Mouse (Mus musculus) liver, embryonic 11.5 days (tissue): Measurements from ENCODE around the gene Rdh5. TPM values are rescaled to one million over a fixed set of nuclear protein-coding genes. Genes with fewer than 3 reads are reported as not detected.

Experiments
- ATAC-seq: fragments of 200-750 bp; cut with Nextera tagmentation; replicated peaks from 2 replicates; pipeline ENCODE4 v1.8.0; 2017; ENCODE audit warnings: moderate number of reproducible peaks, mild to moderate bottlenecking, moderate TSS enrichment, moderate library complexity; ENCODE audit not compliant: low FRiP score
- DNase-seq: peaks from one replicate; pipeline ENCODE4 v3.0.0-alpha.2; 2017; ENCODE audit warnings: low spot score
- H3K27ac ChIP-seq: fragments of 300-500 bp; sonication (generic); 2 replicates; pipeline ENCODE4 v1.5.1; 2014; ENCODE audit warnings: mild to moderate bottlenecking, low read depth, low read length, control low read depth
- H3K27me3 ChIP-seq: fragments of 300-500 bp; sonication (generic); replicated peaks from 2 replicates; pipeline ENCODE4 v1.6.1; 2014; ENCODE audit warnings: low read length, mixed read lengths; ENCODE audit not compliant: control insufficient read depth, insufficient read depth
- H3K36me3 ChIP-seq: fragments of 300-500 bp; sonication (generic); 2 replicates; pipeline ENCODE4 v1.6.1; 2014; ENCODE audit warnings: mild to moderate bottlenecking, low read length, moderate library complexity, mixed read lengths; ENCODE audit not compliant: control insufficient read depth, insufficient read depth
- H3K4me1 ChIP-seq: fragments of 300-500 bp; sonication (generic); replicated peaks from 2 replicates; pipeline ENCODE4 v1.6.1; 2014; ENCODE audit warnings: low read length, mixed read lengths; ENCODE audit not compliant: control insufficient read depth, insufficient read depth
- H3K4me2 ChIP-seq: fragments of 300-500 bp; sonication (generic); 2 replicates; pipeline ENCODE4 v1.6.1; 2014; ENCODE audit warnings: mild to moderate bottlenecking, control low read depth, moderate library complexity
- H3K4me3 ChIP-seq: fragments of 300-500 bp; sonication (generic); 2 replicates; pipeline ENCODE4 v1.5.1; 2014; ENCODE audit warnings: low read depth, low read length, control low read depth
- H3K9ac ChIP-seq: fragments of 300-500 bp; sonication (generic); 2 replicates; pipeline ENCODE4 v1.6.1; 2014; ENCODE audit warnings: low read depth, low read length, control low read depth
- H3K9me3 ChIP-seq: fragments of 300-500 bp; sonication (generic); 2 replicates; pipeline ENCODE4 v1.6.1; 2016; ENCODE audit warnings: low read length, inconsistent platforms, mixed read lengths; ENCODE audit not compliant: control insufficient read depth
- WGBS: fragments of 180-500 bp; shearing (Covaris S2); extraction: QIAGEN DNeasy Blood & Tissue Kit; methylation state at CpG from one replicate; pipeline ENCODE4 v1.1.7; 2014; 5-methylcytosine and 5-hydroxymethylcytosine counted together
- polyA plus RNA-seq: library from polyadenylated mRNA; unstranded; fragments of >200 nt; fragmentation: Nextera tagmentation; extraction: Ambion mirVana; gene quantifications from 2 replicates; pipeline ENCODE4 v1.2.1, GENCODE M21; 2014

Gene Rdh5
- polyA plus RNA-seq, 1 experiment from 2014 or later, result 13.1 TPM

DNA sequence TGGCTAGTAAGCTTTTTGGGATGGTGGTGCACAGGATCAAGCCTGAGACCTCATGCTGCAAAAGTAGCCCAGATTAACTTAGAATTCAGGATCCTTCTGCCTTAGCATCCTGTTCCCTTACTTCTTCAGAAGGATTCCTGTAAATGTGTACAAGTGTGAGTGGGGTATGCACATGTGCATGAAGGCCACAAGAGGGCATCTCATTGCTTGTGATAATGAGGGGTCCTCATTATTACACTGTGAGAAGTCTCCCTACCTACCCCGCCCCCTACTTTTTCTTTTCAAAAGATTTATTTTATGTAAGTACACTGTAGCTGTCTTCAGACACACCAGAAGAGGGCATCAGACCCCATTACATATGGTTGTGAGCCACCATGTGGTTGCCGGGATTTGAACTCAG is 7.1 kb downstream of the Rdh5 start:
- Histone ChIP-seq H3K27ac (no peak overlapping the region), H3K36me3 (peaks cover 12% of the 10 kb centered on the region), H3K27me3 (no peaks in the 10 kb centered on the region), H3K9ac (no peak overlapping the region), H3K4me3 (no peak overlapping the region), H3K4me1 (peaks cover 5% of the 10 kb centered on the region; the same call in 1 of the 2 replicates), H3K4me2 (no peak overlapping the region), H3K9me3 (no peaks in the 10 kb centered on the region)
- 78% methylated on average over 2 of the region's 2 CpGs for WGBS
- no peak for DNase-seq
- ATAC-seq, result no peak

- Histone ChIP-seq H3K36me3 (peaks cover 10% of the 10 kb centered on the region), H3K27ac (no peak overlapping the region), H3K9me3 (no peaks in the 10 kb centered on the region), H3K27me3 (peaks cover 3% of the 10 kb centered on the region; the same call in 1 of the 2 replicates), H3K4me1 (peaks cover 5% of the 10 kb centered on the region), H3K4me3 (no peak overlapping the region), H3K4me2 (no peak overlapping the region), H3K9ac (no peak overlapping the region)
- no peak for ATAC-seq
- 95% methylated on average over 12 of the region's 12 CpGs for WGBS
- DNase-seq, result no peak
These were observed 9.0 kb downstream of the Rdh5 start for GRCm38 (mm10) chr10:128913696-128914095.

GRCm38 (mm10) chr10:128913219-128913618 is 9.5 kb downstream of the Rdh5 start:
- Histone ChIP-seq H3K4me2 (no peak overlapping the region), H3K9me3 (no peaks in the 10 kb centered on the region), H3K36me3 (peaks cover 10% of the 10 kb centered on the region), H3K27ac (no peak overlapping the region), H3K9ac (no peak overlapping the region), H3K4me3 (no peak overlapping the region), H3K4me1 (peaks cover 5% of the 10 kb centered on the region), H3K27me3 (peaks cover 3% of the 10 kb centered on the region; the same call in 1 of the 2 replicates)
- WGBS, result 19% methylated on average over 5 of the region's 5 CpGs
- ATAC-seq (peak; percentile 48; the same call in 1 of the 2 replicates), DNase-seq (peak; percentile 76)

DNA sequence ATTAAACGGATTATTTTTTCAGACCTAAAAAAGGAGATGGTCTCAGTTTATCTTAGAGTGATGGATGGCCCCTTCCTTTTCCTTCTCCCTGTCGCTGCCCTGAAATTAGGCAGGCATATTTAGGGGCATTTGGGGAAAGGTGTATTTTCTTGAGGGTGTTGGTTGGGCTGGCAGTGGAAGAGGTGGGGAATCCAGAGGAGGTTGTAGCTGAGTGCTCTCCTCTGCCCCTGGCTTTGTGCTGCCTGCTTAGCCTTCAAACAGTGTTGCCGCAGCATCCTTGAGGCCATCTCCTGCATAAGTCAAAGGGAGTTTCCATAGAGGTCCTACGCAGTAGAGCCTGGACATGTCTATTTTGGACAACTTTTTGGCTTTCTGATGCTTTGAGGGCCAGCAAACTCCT is 9.9 kb downstream of the Rdh5 start:
- Histone ChIP-seq H3K27me3 (peaks cover 3% of the 10 kb centered on the region; the same call in 1 of the 2 replicates), H3K9ac (no peak overlapping the region), H3K27ac (no peak overlapping the region), H3K9me3 (no peaks in the 10 kb centered on the region), H3K4me3 (no peak overlapping the region), H3K36me3 (peaks cover 7% of the 10 kb centered on the region), H3K4me2 (no peak overlapping the region), H3K4me1 (peaks cover 5% of the 10 kb centered on the region)
- ATAC-seq (no peak), DNase-seq (no peak)
- WGBS, result 75% methylated on average over 4 of the region's 4 CpGs

DNA sequence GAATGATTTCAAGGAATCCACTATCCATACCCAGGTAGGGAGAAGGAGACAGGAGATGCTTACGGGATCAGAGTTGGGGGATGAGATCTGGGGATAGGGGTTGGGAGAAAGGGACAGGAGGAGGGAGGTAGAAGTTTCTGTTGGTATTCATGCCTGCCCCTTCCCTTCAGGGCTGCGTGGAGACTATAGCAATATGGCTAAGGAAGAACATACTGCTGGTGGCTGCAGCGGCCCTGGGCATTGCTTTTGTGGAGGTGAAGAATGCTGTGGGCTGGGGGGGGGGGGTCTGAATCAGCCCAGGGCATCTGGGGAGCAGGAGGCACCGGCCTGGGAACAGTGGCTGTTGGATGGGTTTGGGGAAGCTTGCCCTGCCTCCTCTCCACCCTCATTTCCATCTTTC is 10.4 kb downstream of the Rdh5 start:
- peaks cover 7% of the 10 kb centered on the region for H3K36me3 ChIP-seq
- no peak overlapping the region for H3K4me3 ChIP-seq
- H3K27me3 ChIP-seq, result peaks cover 3% of the 10 kb centered on the region; the same call in 1 of the 2 replicates
- no peak overlapping the region for H3K9ac ChIP-seq
- WGBS, result 80% methylated on average over 4 of the region's 4 CpGs
- peaks cover 5% of the 10 kb centered on the region for H3K4me1 ChIP-seq
- ATAC-seq (no peak), DNase-seq (no peak)
- H3K27ac ChIP-seq, result no peak overlapping the region
- no peaks in the 10 kb centered on the region for H3K9me3 ChIP-seq
- no peak overlapping the region for H3K4me2 ChIP-seq

DNA sequence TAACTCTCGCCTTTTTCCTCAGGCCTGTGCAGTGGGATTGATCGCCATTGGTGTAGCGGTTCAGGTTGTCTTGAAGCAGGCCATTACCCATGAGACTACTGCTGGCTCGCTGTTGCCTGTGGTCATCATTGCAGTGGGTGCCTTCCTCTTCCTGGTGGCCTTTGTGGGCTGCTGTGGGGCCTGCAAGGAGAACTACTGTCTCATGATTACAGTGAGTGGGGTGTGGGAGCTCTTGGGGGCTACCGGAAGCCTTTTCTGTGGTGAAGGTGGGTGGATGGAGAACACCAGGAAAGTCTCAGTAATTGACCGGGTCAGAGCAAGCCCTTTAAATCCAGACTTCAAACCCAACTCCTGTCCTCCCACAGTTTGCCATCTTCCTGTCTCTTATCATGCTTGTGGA is 11.3 kb downstream of the Rdh5 start:
- no peak overlapping the region for H3K4me3 ChIP-seq
- no peak for ATAC-seq
- peaks cover 7% of the 10 kb centered on the region for H3K36me3 ChIP-seq
- peaks cover 5% of the 10 kb centered on the region for H3K4me1 ChIP-seq
- H3K9me3 ChIP-seq, result no peaks in the 10 kb centered on the region
- DNase-seq, result no peak
- H3K27me3 ChIP-seq, result peaks cover 3% of the 10 kb centered on the region; the same call in 1 of the 2 replicates
- H3K9ac ChIP-seq, result no peak overlapping the region
- H3K27ac ChIP-seq, result no peak overlapping the region
- 76% methylated on average over 6 of the region's 6 CpGs for WGBS
- H3K4me2 ChIP-seq, result peak overlapping the region; percentile 86; the same call in 1 of the 2 replicates

DNA sequence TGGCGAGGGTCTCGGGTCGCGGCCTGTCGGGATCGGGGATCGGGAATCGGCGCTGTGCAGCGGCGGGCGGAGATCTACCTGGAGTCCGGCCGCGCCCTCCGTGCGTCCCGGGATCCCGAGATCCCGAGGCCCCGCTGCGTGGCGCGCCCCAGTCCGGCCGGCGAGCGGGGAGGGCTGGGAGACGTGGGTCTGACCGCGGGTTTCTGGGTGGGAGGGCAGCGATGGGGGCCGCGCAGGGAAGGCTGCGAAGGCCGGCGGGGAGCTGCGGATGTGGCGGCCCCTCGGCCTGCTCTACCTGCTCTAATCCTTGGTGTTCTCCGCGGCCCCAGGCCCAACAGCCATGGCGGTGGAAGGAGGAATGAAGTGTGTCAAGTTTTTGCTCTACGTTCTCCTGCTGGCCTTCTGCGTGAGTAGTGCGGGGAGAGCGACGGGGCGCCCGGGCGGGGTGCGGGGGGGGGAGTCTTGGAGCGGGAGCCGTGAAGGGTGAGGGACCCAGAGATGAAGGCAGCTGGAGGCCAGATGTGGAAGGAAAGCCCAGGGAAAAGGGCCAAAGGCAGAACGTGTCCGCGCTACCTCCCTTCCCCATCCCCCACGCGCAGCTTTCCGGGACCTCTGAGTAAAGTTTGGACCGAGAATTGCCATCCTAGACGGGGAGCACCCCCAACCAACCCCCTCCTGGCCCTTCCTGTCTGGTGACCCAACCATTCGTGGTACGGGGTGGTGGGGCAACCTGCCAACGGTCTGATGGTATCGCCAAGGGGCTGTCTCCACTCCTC is 12.4 kb downstream of the Rdh5 start:
- H3K4me1 ChIP-seq, result peaks cover 5% of the 10 kb centered on the region
- DNase-seq (peak; percentile 69), ATAC-seq (peak; percentile 35; the same call in 1 of the 2 replicates)
- H3K9me3 ChIP-seq, result no peaks in the 10 kb centered on the region
- H3K36me3 ChIP-seq, result peaks cover 7% of the 10 kb centered on the region
- peak overlapping the region; percentile 71 for H3K4me3 ChIP-seq
- peaks cover 3% of the 10 kb centered on the region; the same call in 1 of the 2 replicates for H3K27me3 ChIP-seq
- peak overlapping the region; percentile 51; the same call in 1 of the 2 replicates for H3K27ac ChIP-seq
- H3K9ac ChIP-seq, result peak overlapping the region; percentile 65
- WGBS, result 2% methylated on average over 64 of the region's 66 CpGs
- H3K4me2 ChIP-seq, result peak overlapping the region; percentile 86

- Histone ChIP-seq H3K9me3 (no peaks in the 10 kb centered on the region), H3K4me1 (peaks cover 5% of the 10 kb centered on the region), H3K36me3 (peaks cover 7% of the 10 kb centered on the region), H3K9ac (peak overlapping the region; percentile 65), H3K4me2 (peak overlapping the region; percentile 86), H3K27me3 (peaks cover 3% of the 10 kb centered on the region; the same call in 1 of the 2 replicates), H3K4me3 (peak overlapping the region; percentile 71), H3K27ac (peak overlapping the region; percentile 51; the same call in 1 of the 2 replicates)
- 2% methylated on average over 35 of the region's 41 CpGs for WGBS
- ATAC-seq, result peak; percentile 68
- DNase-seq, result peak; percentile 83
These were observed 13.1 kb downstream of the Rdh5 start for GRCm38 (mm10) chr10:128909567-128910028.
